Mouse (Mus musculus) ES-E14 (cell line): ENCODE measurements around the gene Hsd17b3. TPM values are rescaled to one million over a fixed set of nuclear protein-coding genes. Genes with fewer than 3 reads are reported as not detected.

Experiments used
- DNase-seq: peaks from one replicate; pipeline ENCODE4 v3.0.0-alpha.2; 2013; ENCODE audit warnings: low read depth, low spot score
- H3K27ac ChIP-seq: 2 replicates; pipeline ENCODE4 v1.5.1; 2012; ENCODE audit warnings: low read depth, mild to moderate bottlenecking, low read length, moderate library complexity, mixed read lengths; ENCODE audit not compliant: poor library complexity, insufficient read depth, severe bottlenecking
- H3K36me3 ChIP-seq: 2 replicates; pipeline ENCODE4 v1.6.1; 2012; ENCODE audit warnings: mild to moderate bottlenecking, low read length, moderate library complexity, mixed read lengths; ENCODE audit not compliant: control insufficient read depth, poor library complexity, insufficient read depth, severe bottlenecking
- H3K4me1 ChIP-seq, 2 experiments: fragments of 150-350 bp in 1 of 2; sonication (generic) in 1 of 2; 2 replicates each; pipeline ENCODE4 v1.6.1; 2012; ENCODE audit warnings: low read length in 2 of 2, mild to moderate bottlenecking in 1 of 2, mixed read lengths in 1 of 2; ENCODE audit not compliant: control insufficient read depth in 2 of 2, insufficient read depth in 2 of 2, poor library complexity in 1 of 2
- H3K4me3 ChIP-seq, 2 experiments: fragments of 150-350 bp in 1 of 2; sonication (generic) in 1 of 2; 2 replicates each; pipeline ENCODE4 v1.5.1; 2012; ENCODE audit warnings: low read length in 2 of 2, low read depth in 1 of 2, mild to moderate bottlenecking in 1 of 2, mixed read lengths in 1 of 2; ENCODE audit not compliant: insufficient read depth in 1 of 2, poor library complexity in 1 of 2, severe bottlenecking in 1 of 2
- H3K9ac ChIP-seq: 2 replicates; pipeline ENCODE4 v1.6.1; 2012; ENCODE audit warnings: low read depth, mild to moderate bottlenecking, low read length, mixed read lengths; ENCODE audit not compliant: poor library complexity, insufficient read depth, severe bottlenecking
- H3K9me3 ChIP-seq: fragments of 150-350 bp; sonication (generic); 2 replicates; pipeline ENCODE4 v1.6.1; 2012; ENCODE audit warnings: low read depth, mild to moderate bottlenecking, low read length; ENCODE audit not compliant: control insufficient read depth, insufficient read depth
- CHD2 ChIP-seq: IDR thresholded peaks from 2 replicates; pipeline ENCODE4 v1.6.1; 2014; ENCODE audit warnings: mild to moderate bottlenecking, low read depth, low read length, inconsistent platforms
- HCFC1 ChIP-seq: IDR thresholded peaks from 2 replicates; pipeline ENCODE4 v1.6.1; 2012; ENCODE audit warnings: low read length, inconsistent platforms, borderline replicate concordance; ENCODE audit not compliant: insufficient read depth
- MAFK ChIP-seq: IDR thresholded peaks from 2 replicates; pipeline ENCODE4 v1.6.1; 2014; ENCODE audit warnings: mild to moderate bottlenecking, low read depth, low read length, inconsistent platforms; ENCODE audit not compliant: insufficient read depth
- ZC3H11A ChIP-seq: IDR thresholded peaks from 2 replicates; pipeline ENCODE4 v1.6.1; 2012; ENCODE audit warnings: low read depth, mild to moderate bottlenecking, inconsistent platforms, low read length, borderline replicate concordance
- ZNF384 ChIP-seq: IDR thresholded peaks from 2 replicates; pipeline ENCODE4 v1.6.1; 2012; ENCODE audit warnings: low read depth, low read length, inconsistent platforms
- in situ Hi-C, 2 experiments: fragments of 600-800 bp; cut with MboI; formaldehyde crosslinking; loops; one replicate each; pipeline ENCODE4 v1.15.1; 2025; ENCODE audit warnings: low sequenced_read_pairs in 2 of 2, inconsistent platforms in 1 of 2; ENCODE audit not compliant: unreplicated experiment in 2 of 2
- total RNA-seq: library from RNA; depleted of rRNA; stranded (reverse); fragments of 300-350 nt; gene quantifications from 2 replicates; pipeline ENCODE4 v1.2.3, GENCODE M21; 2012; rRNA removed

Gene Hsd17b3
- total RNA-seq, 1 experiment = 0.36 TPM

- H3K9me3 ChIP-seq = no peaks in the 10 kb centered on the region
- no peak for TF ChIP-seq MAFK
- TF ChIP-seq HCFC1 = no peak
- no peak for TF ChIP-seq ZC3H11A
- TF ChIP-seq CHD2 = no peak
- no peak for TF ChIP-seq ZNF384
- H3K4me3 ChIP-seq = no peak overlapping the region
- H3K9ac ChIP-seq = no peak overlapping the region
- DNase-seq = no peak
- peaks cover 9 to 18% of the 10 kb centered on the region in 2 experiments for H3K4me1 ChIP-seq
- H3K36me3 ChIP-seq = no peaks in the 10 kb centered on the region
- in situ Hi-C loops = no loop called here
- H3K27ac ChIP-seq = no peak overlapping the region
These were observed 66.1 kb downstream of the Hsd17b3 start for GRCm38 (mm10) chr13:64022786-64023468.

GRCm38 (mm10) chr13:64020902-64021311 lies 68.1 kb downstream of the Hsd17b3 start:
- Histone ChIP-seq H3K27ac (no peak overlapping the region), H3K9me3 (no peaks in the 10 kb centered on the region), H3K4me3 (peak overlapping the region; percentile 3 to 4; a peak in 2 of 4 replicates), H3K4me1 (peaks cover 9 to 18% of the 10 kb centered on the region in 2 experiments), H3K9ac (0 out of 2 replicates have a peak overlapping the region, but pooled peaks have one; percentile 18), H3K36me3 (no peaks in the 10 kb centered on the region)
- in situ Hi-C loops = no loop called here
- no peak for DNase-seq
- TF ChIP-seq ZNF384 = no peak

- Histone ChIP-seq H3K9ac (no peak overlapping the region), H3K9me3 (no peaks in the 10 kb centered on the region), H3K4me3 (no peak overlapping the region), H3K27ac (no peak overlapping the region), H3K36me3 (no peaks in the 10 kb centered on the region), H3K4me1 (peaks cover 2 to 10% of the 10 kb centered on the region in 2 experiments; a peak in 1 of 4 replicates)
- in situ Hi-C loops = no loop called here
- TF ChIP-seq MAFK = no peak
- no peak for TF ChIP-seq CHD2
- TF ChIP-seq HCFC1 = no peak
- TF ChIP-seq ZC3H11A = no peak
- TF ChIP-seq ZNF384 = no peak
- DNase-seq = no peak
These were observed 70.4 kb downstream of the Hsd17b3 start for GRCm38 (mm10) chr13:64018586-64019141.

DNA sequence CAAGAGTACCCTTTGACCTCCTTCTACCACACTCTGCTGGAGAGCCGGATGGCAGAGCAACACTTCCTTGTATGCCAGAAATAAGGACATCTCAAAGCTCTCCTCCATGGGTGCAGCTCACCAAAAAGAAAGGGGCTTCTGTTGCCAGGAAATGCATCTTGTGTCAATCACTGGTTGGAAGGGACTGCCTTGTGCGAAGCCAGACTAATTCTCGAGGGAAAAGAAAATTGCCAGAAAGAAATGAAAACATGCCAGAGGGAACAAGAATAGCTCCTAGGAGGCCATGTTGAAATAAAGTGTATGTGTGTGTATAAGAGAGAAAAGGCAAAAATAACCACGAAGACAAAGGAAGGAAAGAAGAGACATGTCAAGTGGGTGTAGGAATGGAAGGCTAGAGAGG lies 73.0 kb downstream of the Hsd17b3 start:
- peaks cover 0 to 10% of the 10 kb centered on the region in 2 experiments; a peak in 1 of 4 replicates for H3K4me1 ChIP-seq
- H3K36me3 ChIP-seq = no peaks in the 10 kb centered on the region
- H3K27ac ChIP-seq = no peak overlapping the region
- H3K4me3 ChIP-seq = no peak overlapping the region
- no peak overlapping the region for H3K9ac ChIP-seq
- DNase-seq = no peak
- TF ChIP-seq HCFC1 (no peak), MAFK (no peak), ZNF384 (no peak), ZC3H11A (no peak), CHD2 (no peak)
- in situ Hi-C loops = no loop called here
- H3K9me3 ChIP-seq = no peaks in the 10 kb centered on the region

DNA sequence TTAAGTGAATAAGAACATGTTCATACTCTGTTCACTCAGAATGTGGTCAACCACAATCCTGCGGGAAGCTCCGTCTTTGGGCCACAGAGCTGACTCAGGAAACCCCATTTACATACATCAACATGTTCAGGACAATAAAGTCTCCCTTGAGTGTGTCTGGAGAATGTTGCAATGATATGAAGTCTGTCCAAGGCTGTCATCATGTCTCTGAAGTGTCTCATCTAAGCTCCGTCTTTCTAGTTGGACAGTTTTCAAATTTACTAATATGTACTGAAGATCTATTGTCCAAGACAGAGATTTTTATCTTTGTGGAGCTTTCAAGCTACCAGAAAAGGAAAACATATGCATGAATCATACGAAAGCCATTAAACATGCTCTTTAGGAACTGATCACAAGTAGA lies 77.9 kb downstream of the Hsd17b3 start:
- peaks cover 0 to 6% of the 10 kb centered on the region in 2 experiments; a peak in 1 of 4 replicates for H3K4me1 ChIP-seq
- H3K36me3 ChIP-seq = no peaks in the 10 kb centered on the region
- in situ Hi-C loops = no loop called here
- H3K9ac ChIP-seq = no peak overlapping the region
- H3K27ac ChIP-seq = no peak overlapping the region
- no peak for DNase-seq
- H3K9me3 ChIP-seq = no peaks in the 10 kb centered on the region
- no peak overlapping the region for H3K4me3 ChIP-seq
- TF ChIP-seq ZC3H11A (no peak), MAFK (no peak), ZNF384 (no peak)

Other genes starting within 250 kb of the Hsd17b3 start
- gene Slc35d2, start 40.1 kb upstream of the Hsd17b3 start, total RNA-seq = 7.1 and 9.4 TPM in 2 replicates
- 18.0 and 24.8 TPM in 2 replicates for gene Zfp367, start 64.0 kb upstream of the Hsd17b3 start, total RNA-seq
- 4.3 and 5.3 TPM in 2 replicates for gene Habp4, start 72.6 kb upstream of the Hsd17b3 start, total RNA-seq
- 12.3 and 12.8 TPM in 2 replicates for gene Cdc14b, start 186.1 kb upstream of the Hsd17b3 start, total RNA-seq
- 7.1 and 10.7 TPM in 2 replicates for gene Aaed1, start 223.5 kb upstream of the Hsd17b3 start, total RNA-seq